Mouse (Mus musculus): ENCODE measurements around the gene Megf9.

DNA sequence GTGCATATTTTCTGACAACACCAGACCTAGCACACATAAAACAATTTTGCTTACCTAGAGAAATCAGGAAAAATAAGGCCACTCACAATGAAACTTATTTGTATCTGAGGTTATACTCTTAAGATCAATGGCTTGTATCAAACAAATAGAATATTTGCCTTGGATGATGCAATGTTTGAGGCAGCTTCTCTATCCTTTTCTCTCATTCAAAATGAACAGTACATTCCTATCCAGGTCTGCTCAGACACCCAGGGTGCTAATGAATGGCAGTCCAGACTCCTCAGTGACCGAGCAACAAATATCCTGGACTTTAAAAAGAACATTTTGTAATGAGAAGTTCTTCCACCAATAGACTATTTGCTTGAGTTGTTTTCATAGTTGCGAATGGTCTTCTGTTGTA lies 24.8 kb downstream of the Megf9 start:
- TF ChIP-seq CTCF (IDR thresholded peaks at IDR 0.05; ENCODE audit: low read depth, low read length) = no peak
- TF ChIP-seq POLR2A (IDR thresholded peaks at IDR 0.05; ENCODE audit: extremely low read depth, insufficient read depth, low read length) = no peak
